Mouse (Mus musculus) thymus, adult 2 months (tissue): ENCODE data around the gene Pigk.

Source experiments
- CTCF ChIP-seq: fragments of 200-500 bp; IDR thresholded peaks from 2 replicates; pipeline ENCODE4 v1.5.1; 2012; ENCODE audit warnings: mild to moderate bottlenecking, control low read depth, low read length, moderate library complexity, borderline replicate concordance; ENCODE audit not compliant: control insufficient read depth, poor library complexity, insufficient read depth; ENCODE audit errors: extremely low read depth
- POLR2A ChIP-seq: fragments of 200-500 bp; IDR thresholded peaks from 2 replicates; pipeline ENCODE4 v1.6.1; 2012; ENCODE audit warnings: mild to moderate bottlenecking, low read length, control low read depth, moderate library complexity; ENCODE audit not compliant: control insufficient read depth, poor library complexity, insufficient read depth; ENCODE audit errors: extremely low read depth

DNA sequence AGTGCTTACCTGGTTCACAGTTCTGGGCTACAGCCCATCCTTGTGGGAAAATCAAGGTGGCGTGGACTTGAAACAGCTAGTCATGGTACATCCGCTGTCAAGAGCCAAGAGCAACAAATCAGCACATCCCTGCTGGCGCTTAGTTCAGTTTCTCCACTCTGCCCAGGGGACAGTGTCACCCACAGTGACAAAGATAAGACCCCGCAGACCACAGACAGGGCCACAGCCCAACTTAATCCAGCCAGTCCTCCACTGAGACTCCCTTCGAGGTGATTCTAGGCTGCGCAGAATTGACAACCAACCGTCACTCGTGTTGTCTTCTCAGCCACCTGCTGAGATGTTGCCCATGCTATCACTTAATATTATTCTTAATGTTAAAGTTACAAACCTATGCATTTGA lies 211.5 kb downstream of the Pigk start:
- TF ChIP-seq CTCF (no peak), POLR2A (no peak)
